Mouse (Mus musculus) limb, embryonic 15.5 days (tissue): ENCODE data around the gene Fam131a. TPM values are rescaled to one million over a fixed set of nuclear protein-coding genes. Genes with fewer than 3 reads are reported as not detected.

Source experiments
- ATAC-seq: fragments of 200-750 bp; cut with Nextera tagmentation; 2 replicates; pipeline ENCODE4 v1.8.0; 2017; ENCODE audit warnings: low read depth, moderate TSS enrichment; ENCODE audit not compliant: insufficient number of reproducible peaks, low FRiP score, low TSS enrichment
- H3K27ac ChIP-seq: fragments of 300-500 bp; sonication (generic); 2 replicates; pipeline ENCODE4 v1.5.1; 2015; ENCODE audit warnings: moderate library complexity, mild to moderate bottlenecking, inconsistent platforms
- H3K27me3 ChIP-seq: fragments of 300-500 bp; sonication (generic); 2 replicates; pipeline ENCODE4 v1.6.1; 2015; ENCODE audit warnings: inconsistent platforms
- H3K36me3 ChIP-seq: fragments of 300-500 bp; sonication (generic); 2 replicates; pipeline ENCODE4 v1.6.1; 2015; ENCODE audit warnings: inconsistent platforms
- H3K4me1 ChIP-seq: fragments of 300-500 bp; sonication (generic); 2 replicates; pipeline ENCODE4 v1.6.1; 2015; ENCODE audit warnings: inconsistent platforms
- H3K4me2 ChIP-seq: fragments of 300-500 bp; sonication (generic); 2 replicates; pipeline ENCODE4 v1.6.1; 2015; ENCODE audit warnings: mild to moderate bottlenecking, inconsistent platforms
- H3K4me3 ChIP-seq: fragments of 300-500 bp; sonication (generic); 2 replicates; pipeline ENCODE4 v1.5.1; 2015; ENCODE audit warnings: mild to moderate bottlenecking, inconsistent platforms
- H3K9ac ChIP-seq: fragments of 300-500 bp; sonication (generic); 2 replicates; pipeline ENCODE4 v1.6.1; 2015; ENCODE audit warnings: inconsistent platforms
- H3K9me3 ChIP-seq: fragments of 300-500 bp; sonication (generic); 2 replicates; pipeline ENCODE4 v1.6.1; 2016; ENCODE audit warnings: inconsistent platforms
- WGBS: fragments of 180-500 bp; shearing (Covaris S2); methylation state at CpG from one replicate; pipeline ENCODE4 v1.1.7; 2015; 5-methylcytosine and 5-hydroxymethylcytosine counted together
- polyA plus RNA-seq: library from polyadenylated mRNA; unstranded; fragments of >200 nt; fragmentation: Nextera tagmentation; extraction: Ambion mirVana; gene quantifications from 2 replicates; pipeline ENCODE4 v1.2.1, GENCODE M21; 2015

Gene Fam131a
- polyA plus RNA-seq, 1 experiment from 2014 or later: 12.8 TPM

DNA sequence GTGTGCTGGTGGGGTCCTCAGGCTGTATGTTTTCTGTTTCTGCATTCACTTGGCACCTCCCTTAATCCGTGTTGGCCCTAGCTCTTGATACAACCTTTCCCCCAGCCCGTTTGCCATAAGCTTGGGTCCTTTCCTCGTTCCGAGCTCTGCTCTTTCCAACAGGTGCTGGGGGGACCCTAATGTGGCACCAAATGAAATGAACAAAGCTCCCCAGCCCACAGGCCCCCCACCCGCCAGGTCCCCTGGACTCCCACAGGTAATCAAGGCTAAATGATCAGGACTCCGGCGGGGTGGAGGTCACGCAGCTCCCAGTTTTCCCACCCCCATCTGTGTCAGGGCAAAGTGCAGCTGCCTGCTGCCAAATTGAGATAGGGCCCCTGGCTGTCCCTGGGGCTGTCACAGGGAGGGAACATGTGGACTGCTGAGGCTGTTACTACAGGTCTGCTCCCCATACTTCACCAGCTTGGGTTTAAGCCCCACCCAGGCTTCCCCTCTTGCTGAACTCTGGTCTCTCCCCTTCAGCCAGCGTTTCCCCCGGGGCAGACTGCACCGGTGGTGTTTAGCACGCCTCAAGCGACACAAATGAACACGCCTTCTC, 19.2 kb upstream of the Fam131a start:
- Histone ChIP-seq H3K4me1 (peaks cover 31% of the 10 kb centered on the region), H3K27ac (peak overlapping the region; percentile 93), H3K9me3 (no peaks in the 10 kb centered on the region), H3K4me3 (peak overlapping the region; percentile 96), H3K27me3 (no peaks in the 10 kb centered on the region), H3K4me2 (peak overlapping the region; percentile 80), H3K9ac (peak overlapping the region; percentile 89), H3K36me3 (peaks cover 42% of the 10 kb centered on the region)
- 2% methylated on average over 14 of the region's 14 CpGs for WGBS
- no peak for ATAC-seq

DNA sequence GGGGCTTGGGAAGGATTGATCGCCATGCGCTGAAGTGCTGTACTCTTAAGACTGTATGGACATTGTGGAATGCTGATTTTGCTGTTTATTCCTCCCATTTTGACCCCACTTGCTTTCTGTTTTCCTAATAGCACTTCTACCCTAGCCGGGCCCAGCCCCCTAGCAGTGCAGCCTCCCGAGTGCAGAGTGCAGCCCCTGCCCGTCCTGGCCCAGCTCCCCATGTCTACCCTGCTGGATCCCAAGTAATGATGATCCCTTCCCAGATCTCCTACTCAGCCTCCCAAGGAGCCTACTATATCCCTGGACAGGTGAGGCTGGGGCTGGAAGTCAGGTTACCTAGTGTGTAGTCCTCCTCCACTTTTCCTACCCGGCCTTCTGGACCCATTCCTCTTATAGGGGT, 17.8 kb upstream of the Fam131a start:
- H3K4me1 ChIP-seq: peaks cover 31% of the 10 kb centered on the region
- H3K27ac ChIP-seq: no peak overlapping the region
- no peaks in the 10 kb centered on the region for H3K9me3 ChIP-seq
- no peak for ATAC-seq
- H3K27me3 ChIP-seq: no peaks in the 10 kb centered on the region
- no peak overlapping the region for H3K9ac ChIP-seq
- peaks cover 55% of the 10 kb centered on the region for H3K36me3 ChIP-seq
- WGBS: 90% methylated on average over 6 of the region's 6 CpGs
- H3K4me2 ChIP-seq: no peak overlapping the region
- H3K4me3 ChIP-seq: no peak overlapping the region

DNA sequence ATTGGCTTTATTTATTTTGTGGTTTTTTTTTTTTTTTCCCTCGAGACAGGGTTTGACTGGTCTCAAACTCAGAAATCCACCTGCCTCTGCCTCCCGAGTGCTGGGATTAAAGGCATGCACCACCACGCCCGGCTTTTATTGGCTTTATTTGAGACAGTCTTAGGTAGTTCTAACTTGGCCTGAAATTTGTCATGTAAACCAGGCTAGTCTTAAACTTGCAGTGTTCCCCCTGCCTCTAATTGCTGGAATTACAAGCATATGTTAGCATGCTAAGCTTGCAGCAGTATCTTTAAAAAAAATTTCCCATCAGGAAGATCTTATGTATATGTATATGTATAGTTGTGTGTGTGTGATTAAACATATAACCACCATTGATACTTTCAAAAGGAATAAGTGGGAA, 16.3 kb upstream of the Fam131a start:
- H3K9ac ChIP-seq: no peak overlapping the region
- H3K4me3 ChIP-seq: no peak overlapping the region
- peaks cover 70% of the 10 kb centered on the region for H3K36me3 ChIP-seq
- WGBS: 57% methylated on average over 4 of the region's 4 CpGs
- no peaks in the 10 kb centered on the region for H3K9me3 ChIP-seq
- peaks cover 31% of the 10 kb centered on the region for H3K4me1 ChIP-seq
- no peaks in the 10 kb centered on the region for H3K27me3 ChIP-seq
- no peak overlapping the region for H3K4me2 ChIP-seq
- ATAC-seq: no peak
- H3K27ac ChIP-seq: no peak overlapping the region

DNA sequence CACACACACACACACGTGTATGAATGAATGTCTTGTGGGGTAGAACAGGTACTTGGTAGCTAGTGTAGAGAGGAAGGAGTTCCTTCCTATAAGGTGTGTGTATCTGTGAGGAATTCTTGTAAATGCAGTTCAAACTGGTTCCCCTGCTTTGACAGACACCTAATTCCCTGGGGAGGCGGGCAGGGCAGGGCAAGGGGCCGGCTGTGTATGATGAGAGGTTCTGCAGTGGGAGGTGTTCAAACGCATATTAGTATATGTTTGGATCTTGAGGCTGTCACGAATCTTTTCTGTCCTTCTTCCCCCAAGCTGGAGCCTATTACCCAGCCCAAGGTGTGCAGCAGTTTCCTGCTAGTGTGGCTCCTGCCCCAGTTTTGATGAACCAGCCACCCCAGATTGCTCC, 15.7 kb upstream of the Fam131a start:
- no peaks in the 10 kb centered on the region for H3K27me3 ChIP-seq
- ATAC-seq: no peak
- WGBS: 71% methylated on average over 5 of the region's 5 CpGs

DNA sequence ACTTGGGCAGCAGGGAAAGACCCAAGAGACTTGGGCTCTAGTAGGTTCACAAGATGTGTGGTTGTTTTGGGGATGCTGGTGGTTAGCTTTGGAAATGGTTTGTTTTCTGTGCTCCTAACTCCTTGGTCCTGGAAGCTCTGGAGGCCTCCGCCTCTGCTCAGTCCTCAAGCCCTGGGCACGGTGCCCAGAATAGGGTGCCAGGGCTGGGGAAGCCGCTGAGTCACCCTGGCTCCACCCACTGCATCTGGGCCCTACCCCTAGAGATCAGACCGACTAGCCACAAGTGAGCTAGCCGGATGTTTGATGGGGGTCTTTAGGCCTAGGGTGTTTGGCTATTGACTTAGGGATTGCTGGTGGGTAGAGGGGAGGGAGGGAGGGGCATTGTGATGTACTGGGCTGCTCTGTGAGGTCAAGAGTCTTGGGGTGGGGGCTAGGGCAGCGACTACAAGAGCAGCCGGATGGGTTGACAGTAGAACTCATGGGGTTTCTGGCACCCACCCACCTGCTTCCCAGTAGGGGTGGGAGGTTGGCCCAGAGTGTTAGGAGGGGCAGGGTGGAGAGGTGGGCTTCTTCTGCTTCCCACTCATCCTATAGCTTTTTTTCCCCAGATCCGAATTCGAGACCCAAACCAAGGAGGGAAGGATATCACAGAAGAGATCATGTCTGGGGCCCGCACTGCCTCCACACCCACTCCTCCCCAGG, 14.9 kb upstream of the Fam131a start:
- H3K27me3 ChIP-seq: no peaks in the 10 kb centered on the region
- H3K27ac ChIP-seq: 0 out of 2 replicates have a peak overlapping the region, but pooled peaks have one; percentile 43
- H3K4me3 ChIP-seq: no peak overlapping the region
- H3K36me3 ChIP-seq: peaks cover 84% of the 10 kb centered on the region
- 70% methylated on average over 10 of the region's 10 CpGs for WGBS
- no peaks in the 10 kb centered on the region for H3K9me3 ChIP-seq
- no peak overlapping the region for H3K4me2 ChIP-seq
- peaks cover 28% of the 10 kb centered on the region for H3K4me1 ChIP-seq
- H3K9ac ChIP-seq: no peak overlapping the region
- no peak for ATAC-seq

More for the DNA sequence above, 15.7 kb upstream of the Fam131a start:
- no peaks in the 10 kb centered on the region for H3K9me3 ChIP-seq
- no peak overlapping the region for H3K9ac ChIP-seq
- no peak overlapping the region for H3K4me2 ChIP-seq
- peaks cover 77% of the 10 kb centered on the region for H3K36me3 ChIP-seq
- peaks cover 28% of the 10 kb centered on the region for H3K4me1 ChIP-seq
- 0 out of 2 replicates have a peak overlapping the region, but pooled peaks have one; percentile 43 for H3K27ac ChIP-seq
- H3K4me3 ChIP-seq: no peak overlapping the region

DNA sequence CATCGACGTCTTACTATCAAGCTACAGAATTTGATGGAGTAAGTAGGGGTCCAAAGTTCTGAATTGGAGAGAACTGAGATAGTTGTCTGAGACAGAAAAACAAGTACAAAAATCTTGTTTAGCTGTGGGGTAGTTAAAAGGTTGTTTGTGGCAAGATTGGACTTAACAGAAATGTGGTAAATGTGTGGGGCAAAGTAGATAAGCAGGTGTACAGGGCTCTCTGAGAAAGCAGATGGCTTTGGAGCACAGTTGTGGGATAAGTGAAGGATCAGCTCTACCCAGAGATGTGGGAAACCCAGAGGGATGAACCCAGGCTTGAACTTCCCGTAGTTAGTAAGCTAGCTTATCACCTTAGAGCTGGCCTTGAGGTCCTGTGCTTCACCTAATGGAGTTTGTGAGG, 2.3 kb upstream of the Fam131a start:
- peaks cover 37% of the 10 kb centered on the region for H3K4me1 ChIP-seq
- no peak overlapping the region for H3K4me2 ChIP-seq
- no peak for ATAC-seq
- peaks cover 66% of the 10 kb centered on the region for H3K36me3 ChIP-seq
- H3K4me3 ChIP-seq: no peak overlapping the region
- H3K9me3 ChIP-seq: no peaks in the 10 kb centered on the region
- H3K27ac ChIP-seq: no peak overlapping the region
- no peak overlapping the region for H3K9ac ChIP-seq
- H3K27me3 ChIP-seq: no peaks in the 10 kb centered on the region
- 87% methylated on average over 3 of the region's 3 CpGs for WGBS

DNA sequence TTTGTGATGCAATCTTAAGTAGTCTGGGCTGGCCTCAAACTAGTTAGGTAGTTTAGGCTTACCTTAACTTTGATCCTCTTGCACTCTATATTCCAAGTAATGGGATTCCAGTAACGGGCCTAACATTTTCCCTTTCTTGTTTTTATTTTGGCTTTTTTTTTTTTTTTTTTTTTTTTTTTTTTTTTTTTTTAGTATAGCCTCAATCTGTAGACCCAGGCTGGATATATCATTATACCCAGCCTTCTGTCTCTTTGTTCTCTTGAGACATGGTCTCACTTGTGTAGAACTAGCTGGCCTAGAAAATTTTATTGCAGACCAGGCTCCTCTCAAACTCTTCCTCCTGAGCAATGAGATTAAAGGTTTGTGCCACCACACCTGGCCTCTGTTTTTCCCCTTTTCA, 1.4 kb upstream of the Fam131a start:
- no peak for ATAC-seq
- H3K4me2 ChIP-seq: no peak overlapping the region
- 65% methylated on average over 1 of the region's 1 CpGs for WGBS

DNA sequence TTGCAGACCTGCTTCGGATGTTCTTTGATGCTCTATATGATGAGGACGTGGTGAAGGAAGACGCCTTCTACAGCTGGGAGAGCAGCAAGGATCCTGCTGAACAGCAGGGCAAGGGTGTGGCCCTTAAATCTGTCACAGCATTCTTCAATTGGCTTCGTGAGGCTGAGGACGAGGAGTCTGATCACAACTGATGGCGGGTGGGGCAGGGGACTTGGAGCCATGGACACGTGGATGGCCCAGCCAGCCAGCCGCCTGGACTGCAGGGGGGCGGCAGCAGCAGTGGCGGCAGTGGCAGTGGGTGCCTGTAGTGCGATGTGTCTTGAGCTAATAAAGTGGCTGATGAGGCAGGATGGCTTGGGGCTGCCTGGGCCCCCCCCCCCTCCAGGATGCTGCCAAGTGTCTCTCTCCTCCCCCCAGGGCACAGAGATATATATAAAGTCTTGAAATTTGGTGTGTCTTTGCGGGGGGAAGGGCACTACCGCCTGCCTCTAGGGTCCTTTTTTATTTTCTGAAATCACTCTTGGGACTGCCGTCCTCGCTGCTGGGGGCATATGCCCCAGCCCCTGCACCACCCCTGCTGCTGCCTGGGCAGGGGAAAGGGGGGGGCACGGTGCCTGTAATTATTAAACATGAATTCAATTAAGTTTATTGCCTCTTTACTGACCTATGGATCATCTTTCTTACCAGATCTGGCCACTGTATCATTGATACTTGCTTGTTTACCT, 638 bp upstream of the Fam131a start:
- Histone ChIP-seq H3K9ac (no peak overlapping the region), H3K9me3 (no peaks in the 10 kb centered on the region), H3K27me3 (no peaks in the 10 kb centered on the region), H3K27ac (peak overlapping the region; percentile 94; the same call in 1 of the 2 replicates), H3K36me3 (peaks cover 50% of the 10 kb centered on the region), H3K4me3 (no peak overlapping the region; the same call in 1 of the 2 replicates), H3K4me1 (peaks cover 46% of the 10 kb centered on the region), H3K4me2 (no peak overlapping the region)
- no peak for ATAC-seq
- WGBS: 39% methylated on average over 16 of the region's 16 CpGs

More for the DNA sequence above, 1.4 kb upstream of the Fam131a start:
- H3K27ac ChIP-seq: no peak overlapping the region
- H3K27me3 ChIP-seq: no peaks in the 10 kb centered on the region
- H3K9me3 ChIP-seq: no peaks in the 10 kb centered on the region
- H3K36me3 ChIP-seq: peaks cover 58% of the 10 kb centered on the region
- H3K4me1 ChIP-seq: peaks cover 46% of the 10 kb centered on the region
- H3K4me3 ChIP-seq: no peak overlapping the region
- no peak overlapping the region for H3K9ac ChIP-seq

DNA sequence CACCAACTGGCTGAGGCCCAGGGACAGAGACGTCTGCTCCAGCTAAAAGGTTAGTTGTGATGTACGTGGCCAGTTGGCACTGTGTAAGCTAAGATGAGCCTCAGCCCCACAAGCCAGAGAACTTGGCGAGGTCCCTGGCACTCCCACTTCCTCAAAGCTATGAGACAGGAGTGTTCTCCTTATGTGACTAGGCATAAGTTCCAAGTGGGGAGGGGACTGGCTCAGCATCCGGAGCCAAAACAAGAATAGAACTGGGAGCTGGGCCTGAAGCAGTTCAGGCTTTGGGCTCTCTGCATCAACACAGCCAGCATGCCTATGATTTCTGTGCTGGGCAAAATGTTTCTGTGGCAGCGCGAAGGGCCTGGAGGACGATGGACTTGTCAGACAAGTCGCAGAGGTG, 1.7 kb downstream of the Fam131a start:
- Histone ChIP-seq H3K27ac (peak overlapping the region; percentile 80), H3K9me3 (no peaks in the 10 kb centered on the region), H3K36me3 (peaks cover 39% of the 10 kb centered on the region), H3K4me3 (peak overlapping the region; percentile 44), H3K9ac (no peak overlapping the region), H3K4me1 (peaks cover 46% of the 10 kb centered on the region), H3K27me3 (no peaks in the 10 kb centered on the region), H3K4me2 (peak overlapping the region; percentile 75; the same call in 1 of the 2 replicates)
- ATAC-seq: no peak
- WGBS: 58% methylated on average over 8 of the region's 8 CpGs

DNA sequence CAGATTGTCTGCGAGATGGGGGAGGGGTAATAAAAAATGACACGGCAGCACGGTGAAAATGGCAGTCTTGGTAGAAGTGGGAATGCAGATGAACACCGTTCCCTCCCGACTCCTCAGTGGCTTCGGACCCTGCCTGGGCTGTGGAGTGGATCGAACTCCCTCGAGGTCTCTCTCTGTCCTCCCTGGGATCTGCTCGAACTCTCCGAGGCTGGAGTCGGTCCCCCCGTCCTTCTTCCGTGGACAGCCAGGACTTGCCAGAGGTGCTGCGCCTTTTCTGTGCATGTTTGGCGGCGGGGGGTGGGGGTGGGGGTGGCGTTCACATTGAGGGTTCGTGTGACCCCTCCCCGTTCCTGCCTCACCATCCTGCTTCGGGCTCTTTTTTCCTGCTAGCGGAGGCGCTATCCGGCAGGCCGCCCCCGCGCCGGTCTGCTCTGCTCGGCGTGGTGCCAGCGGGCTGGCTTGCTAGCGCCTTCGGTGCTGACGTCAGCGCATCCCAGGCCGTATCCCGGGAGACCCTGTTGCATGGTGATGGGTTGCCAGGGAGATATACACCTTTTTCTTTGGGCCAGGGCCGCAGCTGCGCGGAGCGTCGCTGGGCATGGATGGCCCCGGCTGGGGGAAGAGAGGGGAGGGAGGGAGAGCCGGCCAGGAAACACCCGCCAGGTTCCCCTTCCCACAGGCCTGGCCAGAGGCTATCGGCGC, 2.7 kb downstream of the Fam131a start:
- Histone ChIP-seq H3K27ac (peak overlapping the region; percentile 80), H3K4me2 (peak overlapping the region; percentile 75), H3K36me3 (peaks cover 36% of the 10 kb centered on the region), H3K4me3 (peak overlapping the region; percentile 44), H3K9ac (peak overlapping the region; percentile 5), H3K9me3 (no peaks in the 10 kb centered on the region), H3K27me3 (no peaks in the 10 kb centered on the region), H3K4me1 (peaks cover 52% of the 10 kb centered on the region)
- 2% methylated on average over 46 of the region's 46 CpGs for WGBS
- ATAC-seq: peak; percentile 73

DNA sequence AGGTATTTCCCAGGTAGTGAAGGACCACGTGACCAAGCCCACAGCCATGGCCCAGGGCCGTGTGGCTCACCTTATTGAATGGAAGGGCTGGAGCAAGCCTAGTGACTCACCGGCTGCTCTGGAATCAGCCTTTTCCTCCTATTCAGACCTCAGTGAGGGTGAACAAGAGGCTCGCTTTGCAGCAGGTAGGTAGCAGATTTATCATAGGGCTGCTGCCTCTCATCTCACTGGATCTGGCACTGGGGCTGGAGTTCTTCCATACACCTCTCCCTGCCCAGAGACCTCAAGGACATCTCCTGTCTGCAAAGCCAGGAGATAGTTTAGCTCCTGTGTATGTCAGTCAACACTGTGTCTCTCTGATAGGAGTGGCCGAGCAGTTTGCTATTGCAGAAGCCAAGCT, 6.2 kb downstream of the Fam131a start:
- ATAC-seq: no peak
- no peak overlapping the region for H3K27ac ChIP-seq
- WGBS: 77% methylated on average over 5 of the region's 5 CpGs

More for the DNA sequence above, 6.2 kb downstream of the Fam131a start:
- Histone ChIP-seq H3K4me1 (peaks cover 49% of the 10 kb centered on the region), H3K27me3 (no peaks in the 10 kb centered on the region), H3K36me3 (peaks cover 37% of the 10 kb centered on the region), H3K9ac (no peak overlapping the region), H3K9me3 (no peaks in the 10 kb centered on the region), H3K4me2 (no peak overlapping the region), H3K4me3 (no peak overlapping the region)
